Mouse (Mus musculus): ENCODE results near the gene Tusc1.

Tusc1 gene

GRCm38 (mm10) chr4:93335118-93336003, at the start of gene Tusc1:
Gene Tusc1 (minus strand): TSS chr4:93335511.
- in situ Hi-C loops (cut with MboI, MseI) = loop anchor here (10.0 to 25.0 kb wide), 3 partner anchors 1202 to 1879 kb away; no protein-coding TSS in a partner anchor

GRCm38 (mm10) chr4:93352930-93353329, 17.6 kb upstream of the Tusc1 start:
- in situ Hi-C loops (cut with MboI, MseI) = no loop called here

- in situ Hi-C loops (cut with MboI, MseI) = loop anchor here (25.0 kb wide), 2 partner anchors 1193 to 1818 kb away; no protein-coding TSS in a partner anchor
Measured at GRCm38 (mm10) chr4:93344357-93344756, 9.0 kb upstream of the Tusc1 start.

GRCm38 (mm10) chr4:93341568-93341967, 6.3 kb upstream of the Tusc1 start:
- in situ Hi-C loops (cut with MboI, MseI) = loop anchor here (25.0 kb wide), 2 partner anchors 1196 to 1821 kb away; no protein-coding TSS in a partner anchor

GRCm38 (mm10) chr4:93337977-93338376, 2.7 kb upstream of the Tusc1 start:
- in situ Hi-C loops (cut with MboI, MseI) = loop anchor here (10.0 to 25.0 kb wide), 3 partner anchors 1199 to 1877 kb away; no protein-coding TSS in a partner anchor

- in situ Hi-C loops (cut with MboI, MseI) = loop anchor here (10.0 to 25.0 kb wide), 3 partner anchors 1203 to 1880 kb away; no protein-coding TSS in a partner anchor
Measured at GRCm38 (mm10) chr4:93334636-93335117, 634 bp downstream of the Tusc1 start.

GRCm38 (mm10) chr4:93307486-93307885, 27.8 kb downstream of the Tusc1 start:
- in situ Hi-C loops (cut with MboI, MseI) = no loop called here

GRCm38 (mm10) chr4:93286065-93286464, 49.2 kb downstream of the Tusc1 start:
- in situ Hi-C loops (cut with MboI, MseI) = no loop called here
